ENCODE assay signal across 21 mouse cellular contexts in genomic region chr11:101994100-101994499, GRCm38 (mm10). TPM values are rescaled to one million over a fixed set of nuclear protein-coding genes. Genes with fewer than 3 reads are reported as not detected.
DNase-seq lines count a peak whose midpoint lies in the region; ATAC-seq and TF ChIP-seq lines count a peak whose summit lies in the region.
"Had no signal": no experiment of that assay in that cellular context is flagged by ENCODE, and none has a peak within 500 bp of the region (broad histone marks: within the 10 kb centered on the region; RNA-seq: fewer than 3 reads in every experiment).

No protein-coding gene starts in this region.

- H3K4me1 ChIP-seq in heart, embryonic 13.5 days = peaks cover 18% of the 10 kb centered on the region
- peaks cover 8% of the 10 kb centered on the region for H3K4me1 ChIP-seq in heart, embryonic 12.5 days (replicated peaks)
- H3K4me1 ChIP-seq in olfactory bulb, adult 2 months (ENCODE audit: control insufficient read depth, insufficient read depth, low read length) = peaks cover 10% of the 10 kb centered on the region
- H3K4me1 ChIP-seq: limb, embryonic 12.5 days; neural tube, embryonic 13.5 days had no signal

- H3K4me3 ChIP-seq in heart, embryonic 13.5 days = no peak overlapping the region
- no peak overlapping the region for H3K4me3 ChIP-seq in heart, embryonic 12.5 days
- no peak overlapping the region for H3K4me3 ChIP-seq in olfactory bulb, adult 2 months (ENCODE audit: insufficient read depth, low read depth, low read length)
- H3K4me3 ChIP-seq: embryonic facial prominence, embryonic 15.5 days; limb, embryonic 12.5 days; neural tube, embryonic 13.5 days had no signal

- no peak overlapping the region for H3K9ac ChIP-seq in heart, embryonic 13.5 days
- H3K9ac ChIP-seq in heart, embryonic 12.5 days = no peak overlapping the region
- H3K9ac ChIP-seq: embryonic facial prominence, embryonic 15.5 days; forebrain, postnatal 0 days; limb, embryonic 12.5 days; neural tube, embryonic 13.5 days had no signal

- H3K4me2 ChIP-seq in heart, embryonic 13.5 days = no peak overlapping the region
- H3K4me2 ChIP-seq in heart, embryonic 12.5 days = no peak overlapping the region
- H3K4me2 ChIP-seq: embryonic facial prominence, embryonic 15.5 days; limb, embryonic 12.5 days; neural tube, embryonic 13.5 days had no signal

- no peak for ATAC-seq in heart, embryonic 13.5 days (ENCODE audit: extremely low read depth, insufficient number of reproducible peaks, low FRiP score, low TSS enrichment)
- ATAC-seq in heart, embryonic 12.5 days (ENCODE audit: insufficient number of reproducible peaks, low FRiP score) = no peak
- ATAC-seq in erythroid progenitor cell, adult 5-6 weeks (replicated peaks; ENCODE audit: low FRiP score, poor library complexity, severe bottlenecking) = peak; percentile 99
- ATAC-seq: activated CD4-positive, CD25-positive, alpha-beta regulatory T cell, adult 4 months; forebrain, postnatal 0 days had no signal

- no peaks in the 10 kb centered on the region for H3K36me3 ChIP-seq in heart, embryonic 13.5 days
- H3K36me3 ChIP-seq in heart, embryonic 12.5 days = no peaks in the 10 kb centered on the region
- H3K36me3 ChIP-seq: embryonic facial prominence, embryonic 15.5 days had no signal

- H3K9me3 ChIP-seq in heart, embryonic 13.5 days = no peaks in the 10 kb centered on the region
- H3K9me3 ChIP-seq in heart, embryonic 12.5 days (replicated peaks) = no peaks in the 10 kb centered on the region
- H3K9me3 ChIP-seq: embryonic facial prominence, embryonic 15.5 days; limb, embryonic 12.5 days; neural tube, embryonic 13.5 days had no signal

- TF ChIP-seq POLR2A in olfactory bulb, adult 2 months (IDR thresholded peaks at IDR 0.05; ENCODE audit: insufficient read depth, low read depth, low read length) = no peak

- 39% methylated on average over 8 of the region's 8 CpGs for WGBS in heart, embryonic 13.5 days
- 34% methylated on average over 8 of the region's 8 CpGs for WGBS in heart, embryonic 12.5 days
- 46% methylated on average over 8 of the region's 8 CpGs for WGBS in olfactory bulb, adult 2 months

- H3K27ac ChIP-seq in heart, embryonic 13.5 days (replicated peaks) = 0 out of 2 replicates have a peak overlapping the region, but pooled peaks have one; percentile 9
- no peak overlapping the region for H3K27ac ChIP-seq in heart, embryonic 12.5 days (ENCODE audit: poor library complexity, severe bottlenecking)
- H3K27ac ChIP-seq in olfactory bulb, adult 2 months (ENCODE audit: insufficient read depth, low read depth, low read length) = peak overlapping the region; percentile 65
- H3K27ac ChIP-seq: embryonic facial prominence, embryonic 15.5 days; limb, embryonic 12.5 days; neural tube, embryonic 13.5 days had no signal

- no peak for TF ChIP-seq CTCF in olfactory bulb, adult 2 months (IDR thresholded peaks at IDR 0.05; ENCODE audit: insufficient read depth, low read depth, low read length)

- H3K27me3 ChIP-seq in heart, embryonic 13.5 days (replicated peaks) = no peaks in the 10 kb centered on the region
- no peaks in the 10 kb centered on the region for H3K27me3 ChIP-seq in heart, embryonic 12.5 days (replicated peaks)
- H3K27me3 ChIP-seq: embryonic facial prominence, embryonic 15.5 days; neural tube, embryonic 13.5 days had no signal

- peak; percentile 10 for DNase-seq in spleen, adult 12 weeks (ENCODE audit: low spot score)
- DNase-seq in spleen, adult 18-20 months = no peak
- no peak for DNase-seq in thymus, postnatal 0 days (ENCODE audit: low spot score)
- DNase-seq in layer of hippocampus, postnatal 14 days (ENCODE audit: low spot score in 2 of 2) = no peak
- DNase-seq: forebrain, postnatal 0 days; gastrocnemius, postnatal 36 days; retina, postnatal 1 day; thymus, postnatal 25 days had no signal

RNA-seq across cellular contexts. Expression of gene Dusp3, which starts 7.3 kb away (rescaled TPM):
- 50.3 and 53.6 TPM in 2 replicates for polyA plus RNA-seq in heart, embryonic 13.5 days (2015; fragmentation: Nextera tagmentation; extraction: Ambion mirVana)
- polyA plus RNA-seq in heart, embryonic 12.5 days (2016; fragmentation: Nextera tagmentation; extraction: Ambion mirVana) = 53.7 and 54.9 TPM in 2 replicates
- total RNA-seq in erythroid progenitor cell, adult 5-6 weeks (2015; ENCODE audit: low replicate concordance) = 0.42 and 3.2 TPM in 2 replicates
- 1.6 and 2.7 TPM in 2 replicates for total RNA-seq in erythroid progenitor cell, adult 5-6 weeks (2017; ENCODE audit: low replicate concordance)
- polyA plus RNA-seq in olfactory bulb, adult 2 months (2012; ENCODE audit: insufficient read depth, insufficient read length, low replicate concordance, missing spikeins) = not detected in 2 replicates
- 5.6 and 5.8 TPM in 2 replicates for polyA plus RNA-seq in thymus, postnatal 0 days (2015; fragmentation: Nextera tagmentation; extraction: Ambion mirVana)
- 100 to 1,000 TPM; 156 to 159 TPM for total RNA-seq in layer of hippocampus, postnatal 14 days (2021)

RNA-seq across cellular contexts. Expression of gene Cfap97d1, which starts 10.0 kb away (rescaled TPM):
- polyA plus RNA-seq in heart, embryonic 13.5 days (2015; fragmentation: Nextera tagmentation; extraction: Ambion mirVana) = not detected in 2 replicates
- polyA plus RNA-seq in heart, embryonic 12.5 days (2016; fragmentation: Nextera tagmentation; extraction: Ambion mirVana) = not detected in 2 replicates
- not detected in 2 replicates for total RNA-seq in erythroid progenitor cell, adult 5-6 weeks (2015; ENCODE audit: low replicate concordance)
- total RNA-seq in erythroid progenitor cell, adult 5-6 weeks (2017; ENCODE audit: low replicate concordance) = not detected in 2 replicates
- polyA plus RNA-seq in olfactory bulb, adult 2 months (2012; ENCODE audit: insufficient read depth, insufficient read length, low replicate concordance, missing spikeins) = not detected in 2 replicates
- polyA plus RNA-seq in thymus, postnatal 0 days (2015; fragmentation: Nextera tagmentation; extraction: Ambion mirVana) = not detected in 2 replicates
- total RNA-seq in layer of hippocampus, postnatal 14 days (2021) = not detected
- total RNA-seq: common myeloid progenitor, adult 5-6 weeks; forebrain, postnatal 0 days; gastrocnemius, postnatal 36 days; layer of hippocampus, postnatal 25 days; midbrain, postnatal 0 days had no signal
- polyA plus RNA-seq: activated CD4-positive, CD25-positive, alpha-beta regulatory T cell, adult 4 months; brain, embryonic 14.5 days; embryonic facial prominence, embryonic 15.5 days; forebrain, postnatal 0 days; kidney, embryonic 16.5 days; limb, embryonic 12.5 days; midbrain, postnatal 0 days; neural tube, embryonic 13.5 days had no signal

RNA-seq across cellular contexts. Expression of gene Sost, which starts 27.3 kb away (rescaled TPM):
- 0.87 and 1.8 TPM in 2 replicates for polyA plus RNA-seq in heart, embryonic 13.5 days (2015; fragmentation: Nextera tagmentation; extraction: Ambion mirVana)
- polyA plus RNA-seq in heart, embryonic 12.5 days (2016; fragmentation: Nextera tagmentation; extraction: Ambion mirVana) = 0.77 and 1.6 TPM in 2 replicates
- total RNA-seq in erythroid progenitor cell, adult 5-6 weeks (2015; ENCODE audit: low replicate concordance) = not detected in 2 replicates
- not detected in 2 replicates for total RNA-seq in erythroid progenitor cell, adult 5-6 weeks (2017; ENCODE audit: low replicate concordance)
- polyA plus RNA-seq in olfactory bulb, adult 2 months (2012; ENCODE audit: insufficient read depth, insufficient read length, low replicate concordance, missing spikeins) = not detected in 2 replicates
- 0.08 and 0.66 TPM in 2 replicates for polyA plus RNA-seq in thymus, postnatal 0 days (2015; fragmentation: Nextera tagmentation; extraction: Ambion mirVana)
- not detected for total RNA-seq in layer of hippocampus, postnatal 14 days (2021)
- total RNA-seq: common myeloid progenitor, adult 5-6 weeks; forebrain, postnatal 0 days; gastrocnemius, postnatal 36 days; layer of hippocampus, postnatal 25 days had no signal
- polyA plus RNA-seq: activated CD4-positive, CD25-positive, alpha-beta regulatory T cell, adult 4 months; forebrain, postnatal 0 days had no signal

RNA-seq across cellular contexts. Expression of gene Mpp3, which starts 34.2 kb away (rescaled TPM):
- 2.9 and 3.8 TPM in 2 replicates for polyA plus RNA-seq in heart, embryonic 13.5 days (2015; fragmentation: Nextera tagmentation; extraction: Ambion mirVana)
- polyA plus RNA-seq in heart, embryonic 12.5 days (2016; fragmentation: Nextera tagmentation; extraction: Ambion mirVana) = 4.1 and 4.5 TPM in 2 replicates
- not detected in 2 replicates for total RNA-seq in erythroid progenitor cell, adult 5-6 weeks (2015; ENCODE audit: low replicate concordance)
- not detected in 2 replicates for total RNA-seq in erythroid progenitor cell, adult 5-6 weeks (2017; ENCODE audit: low replicate concordance)
- polyA plus RNA-seq in olfactory bulb, adult 2 months (2012; ENCODE audit: insufficient read depth, insufficient read length, low replicate concordance, missing spikeins) = not detected in 2 replicates
- polyA plus RNA-seq in thymus, postnatal 0 days (2015; fragmentation: Nextera tagmentation; extraction: Ambion mirVana) = 0.34 and 0.41 TPM in 2 replicates
- 10 to 100 TPM; 87.4 to 93.8 TPM for total RNA-seq in layer of hippocampus, postnatal 14 days (2021)
- total RNA-seq: common myeloid progenitor, adult 5-6 weeks had no signal

RNA-seq across cellular contexts. Expression of gene Cd300lg, which starts 47.2 kb away (rescaled TPM):
- polyA plus RNA-seq in heart, embryonic 13.5 days (2015; fragmentation: Nextera tagmentation; extraction: Ambion mirVana) = 2.7 and 2.9 TPM in 2 replicates
- 1.6 and 1.9 TPM in 2 replicates for polyA plus RNA-seq in heart, embryonic 12.5 days (2016; fragmentation: Nextera tagmentation; extraction: Ambion mirVana)
- 0.42 and 3.6 TPM in 2 replicates for total RNA-seq in erythroid progenitor cell, adult 5-6 weeks (2015; ENCODE audit: low replicate concordance)
- 0.23 and 0.64 TPM in 2 replicates for total RNA-seq in erythroid progenitor cell, adult 5-6 weeks (2017; ENCODE audit: low replicate concordance)
- not detected in 2 replicates for polyA plus RNA-seq in olfactory bulb, adult 2 months (2012; ENCODE audit: insufficient read depth, insufficient read length, low replicate concordance, missing spikeins)
- 7.4 and 8.0 TPM in 2 replicates for polyA plus RNA-seq in thymus, postnatal 0 days (2015; fragmentation: Nextera tagmentation; extraction: Ambion mirVana)
- under 1 TPM; 0.24 to 0.32 TPM for total RNA-seq in layer of hippocampus, postnatal 14 days (2021)
- total RNA-seq: layer of hippocampus, postnatal 25 days; midbrain, postnatal 0 days had no signal
